Mouse (Mus musculus) E14TG2a.4 (cell line): ENCODE results near the gene Prelid3b.

Source experiments
- CTCF ChIP-seq: conservative IDR thresholded peaks from 2 replicates; pipeline ENCODE4 v1.5.1; 2014; ENCODE audit warnings: low read length
- NANOG ChIP-seq: IDR thresholded peaks from 2 replicates; pipeline ENCODE4 v1.6.1; 2014; ENCODE audit warnings: borderline replicate concordance, low read length, mixed read lengths
- POU5F1 ChIP-seq: IDR thresholded peaks from 2 replicates; pipeline ENCODE4 v1.6.1; 2014; ENCODE audit warnings: low read length, borderline replicate concordance

- TF ChIP-seq CTCF, result no peak
- TF ChIP-seq POU5F1, result no peak
- no peak for TF ChIP-seq NANOG
Measured at GRCm38 (mm10) chr2:174517141-174518079, 44.5 kb upstream of the Prelid3b start.
